Mouse (Mus musculus) lung, embryonic 15.5 days (tissue): ENCODE results near the gene Gucy2d. TPM values are rescaled to one million over a fixed set of nuclear protein-coding genes. Genes with fewer than 3 reads are reported as not detected.
A peak's percentile ranks its signal among the peaks of the same experiment; 100 is the strongest.

ENCODE experiments used
- ATAC-seq: fragments of 200-750 bp; cut with Nextera tagmentation; 2 replicates; pipeline ENCODE4 v1.8.0; 2017; ENCODE audit warnings: moderate number of reproducible peaks, borderline replicate concordance; ENCODE audit not compliant: low FRiP score, low TSS enrichment; ENCODE audit errors: extremely low read depth
- H3K27ac ChIP-seq: fragments of 300-500 bp; sonication (generic); 2 replicates; pipeline ENCODE4 v1.5.1; 2015; ENCODE audit warnings: moderate library complexity, mild to moderate bottlenecking, inconsistent platforms
- H3K27me3 ChIP-seq: fragments of 300-500 bp; sonication (generic); 2 replicates; pipeline ENCODE4 v1.6.1; 2015; ENCODE audit warnings: inconsistent platforms
- H3K36me3 ChIP-seq: fragments of 300-500 bp; sonication (generic); 2 replicates; pipeline ENCODE4 v1.6.1; 2015; ENCODE audit warnings: inconsistent platforms
- H3K4me1 ChIP-seq: fragments of 300-500 bp; sonication (generic); 2 replicates; pipeline ENCODE4 v1.6.1; 2015; ENCODE audit warnings: inconsistent platforms
- H3K4me2 ChIP-seq: fragments of 300-500 bp; sonication (generic); 2 replicates; pipeline ENCODE4 v1.6.1; 2015; ENCODE audit warnings: inconsistent platforms, mild to moderate bottlenecking, moderate library complexity
- H3K4me3 ChIP-seq: fragments of 300-500 bp; sonication (generic); 2 replicates; pipeline ENCODE4 v1.5.1; 2015; ENCODE audit warnings: mild to moderate bottlenecking, inconsistent platforms
- H3K9ac ChIP-seq: fragments of 300-500 bp; sonication (generic); 2 replicates; pipeline ENCODE4 v1.6.1; 2015; ENCODE audit warnings: inconsistent platforms
- H3K9me3 ChIP-seq: fragments of 300-500 bp; sonication (generic); 2 replicates; pipeline ENCODE4 v1.6.1; 2016; ENCODE audit warnings: inconsistent platforms
- WGBS: fragments of 180-500 bp; shearing (Covaris S2); methylation state at CpG from one replicate; pipeline ENCODE4 v1.1.7; 2015; 5-methylcytosine and 5-hydroxymethylcytosine counted together
- polyA plus RNA-seq: library from polyadenylated mRNA; unstranded; fragments of >200 nt; fragmentation: Nextera tagmentation; extraction: Ambion mirVana; gene quantifications from 2 replicates; pipeline ENCODE4 v1.2.1, GENCODE M21; 2015

Gene Gucy2d
- polyA plus RNA-seq = not detected in 2 replicates

- Histone ChIP-seq H3K9ac (no peak within 1 kb of the TSS), H3K9me3 (no peaks in the 10 kb centered on the region), H3K4me2 (no peak within 1 kb of the TSS), H3K4me3 (no peak within 1 kb of the TSS), H3K27me3 (no peaks in the 10 kb centered on the region), H3K27ac (no peak within 1 kb of the TSS), H3K36me3 (no peaks in the 10 kb centered on the region), H3K4me1 (no peaks in the 10 kb centered on the region)
- no peak for ATAC-seq
- 30% methylated on average over 10 of the region's 10 CpGs for WGBS
Measured at GRCm38 (mm10) chr7:98439956-98440466, at the start of gene Gucy2d. Gene Gucy2d, plus strand, starts transcription at chr7:98440416.

DNA sequence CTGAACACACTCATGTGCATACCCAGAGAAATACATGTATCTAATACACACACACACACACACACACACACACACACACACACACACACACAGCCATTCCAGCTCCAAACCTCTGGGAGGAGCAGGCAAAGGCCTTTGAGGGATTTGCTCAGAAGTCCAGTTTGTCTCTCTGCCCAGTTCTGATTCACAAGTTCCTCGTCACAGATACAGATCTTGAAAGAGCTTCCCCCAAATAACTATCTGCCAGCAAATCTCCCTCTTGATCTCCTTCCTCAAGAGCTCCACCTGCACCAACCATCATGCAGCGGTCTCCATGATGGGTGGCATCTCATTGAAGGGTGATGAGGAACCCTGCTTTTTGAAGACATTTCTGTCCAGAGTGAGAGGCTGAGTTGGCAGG, 49.7 kb upstream of the Gucy2d start:
- no peak overlapping the region for H3K27ac ChIP-seq
- no peak overlapping the region for H3K4me2 ChIP-seq
- WGBS = 67% methylated on average over 2 of the region's 2 CpGs
- no peak overlapping the region for H3K4me3 ChIP-seq
- H3K27me3 ChIP-seq = no peaks in the 10 kb centered on the region
- peaks cover 17% of the 10 kb centered on the region for H3K4me1 ChIP-seq
- H3K36me3 ChIP-seq = no peaks in the 10 kb centered on the region
- ATAC-seq = no peak
- H3K9me3 ChIP-seq = no peaks in the 10 kb centered on the region
- no peak overlapping the region for H3K9ac ChIP-seq

- Histone ChIP-seq H3K27me3 (no peaks in the 10 kb centered on the region), H3K9ac (no peak overlapping the region), H3K4me3 (no peak overlapping the region), H3K9me3 (no peaks in the 10 kb centered on the region), H3K36me3 (no peaks in the 10 kb centered on the region), H3K4me2 (no peak overlapping the region), H3K27ac (no peak overlapping the region), H3K4me1 (peaks cover 17% of the 10 kb centered on the region)
- 42% methylated on average over 7 of the region's 7 CpGs for WGBS
- ATAC-seq = peak; percentile 77; the same call in 1 of the 2 replicates
Measured at GRCm38 (mm10) chr7:98391351-98391936, 48.8 kb upstream of the Gucy2d start.

- Histone ChIP-seq H3K9me3 (no peaks in the 10 kb centered on the region), H3K4me1 (peaks cover 17% of the 10 kb centered on the region), H3K27me3 (no peaks in the 10 kb centered on the region), H3K4me2 (no peak overlapping the region), H3K9ac (no peak overlapping the region), H3K27ac (no peak overlapping the region), H3K4me3 (no peak overlapping the region), H3K36me3 (no peaks in the 10 kb centered on the region)
- no peak for ATAC-seq
- WGBS = 86% methylated on average over 8 of the region's 8 CpGs
Measured at GRCm38 (mm10) chr7:98392466-98393201, 47.6 kb upstream of the Gucy2d start.

GRCm38 (mm10) chr7:98402582-98403574, 37.3 kb upstream of the Gucy2d start:
- H3K9ac ChIP-seq = no peak overlapping the region
- whole genome bisulfite sequencing = 70% methylated on average over 15 of the region's 15 CpGs
- no peaks in the 10 kb centered on the region for H3K27me3 ChIP-seq
- no peak overlapping the region for H3K4me3 ChIP-seq
- no peak overlapping the region for H3K4me2 ChIP-seq
- H3K36me3 ChIP-seq = no peaks in the 10 kb centered on the region
- no peak overlapping the region for H3K27ac ChIP-seq
- H3K9me3 ChIP-seq = no peaks in the 10 kb centered on the region
- no peaks in the 10 kb centered on the region for H3K4me1 ChIP-seq
- ATAC-seq = no peak

- Histone ChIP-seq H3K4me3 (no peak overlapping the region), H3K9me3 (no peaks in the 10 kb centered on the region), H3K36me3 (no peaks in the 10 kb centered on the region), H3K27me3 (no peaks in the 10 kb centered on the region), H3K4me2 (no peak overlapping the region), H3K4me1 (no peaks in the 10 kb centered on the region), H3K9ac (no peak overlapping the region), H3K27ac (no peak overlapping the region)
- no peak for ATAC-seq
- 69% methylated on average over 4 of the region's 4 CpGs for WGBS
Measured at GRCm38 (mm10) chr7:98403996-98404395, 36.2 kb upstream of the Gucy2d start.

DNA sequence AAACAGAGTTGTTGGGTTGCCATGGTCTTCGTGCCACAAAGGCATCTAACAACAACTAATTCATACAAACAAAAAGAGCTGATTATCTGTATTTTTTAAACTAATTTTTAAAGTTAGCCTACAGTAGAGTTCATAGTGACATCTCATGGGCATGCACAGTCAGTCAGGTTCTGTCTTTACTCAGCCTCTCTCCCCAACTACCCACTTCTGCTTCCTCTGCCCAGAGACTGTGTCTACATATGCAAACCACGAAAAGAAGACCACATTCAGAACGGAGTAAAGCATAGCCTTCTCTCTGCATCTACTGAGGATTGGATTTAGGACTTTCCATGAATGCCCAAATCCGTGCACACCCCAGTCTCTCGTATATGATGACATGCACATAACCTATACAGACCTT, 32.6 kb upstream of the Gucy2d start:
- H3K9me3 ChIP-seq = no peaks in the 10 kb centered on the region
- no peaks in the 10 kb centered on the region for H3K4me1 ChIP-seq
- H3K9ac ChIP-seq = no peak overlapping the region
- H3K27ac ChIP-seq = no peak overlapping the region
- H3K27me3 ChIP-seq = no peaks in the 10 kb centered on the region
- 72% methylated on average over 5 of the region's 5 CpGs for WGBS
- H3K4me3 ChIP-seq = no peak overlapping the region
- H3K4me2 ChIP-seq = no peak overlapping the region
- no peak for ATAC-seq
- H3K36me3 ChIP-seq = no peaks in the 10 kb centered on the region

DNA sequence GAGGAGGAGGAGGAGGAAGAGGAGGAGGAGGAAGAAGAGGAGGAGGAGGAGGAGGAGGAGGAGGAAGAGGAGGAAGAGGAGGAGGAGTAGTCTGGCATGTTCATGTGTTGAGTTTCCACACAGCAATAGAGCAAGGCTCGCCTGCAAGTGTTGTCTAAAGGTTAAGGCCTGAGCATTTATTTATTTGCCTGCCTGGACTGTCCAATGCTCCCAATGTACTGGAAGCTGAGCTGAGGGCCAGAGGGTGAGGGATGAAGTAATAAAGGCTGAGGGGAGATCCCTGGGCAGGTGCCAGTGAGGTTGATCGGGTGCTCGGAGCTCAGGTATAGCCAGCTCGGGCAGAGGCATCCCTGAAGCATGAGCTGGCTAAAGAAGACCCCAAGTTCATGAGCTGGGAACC, 27.1 kb upstream of the Gucy2d start:
- ATAC-seq = no peak
- no peak overlapping the region for H3K4me3 ChIP-seq
- peaks cover 9% of the 10 kb centered on the region for H3K4me1 ChIP-seq
- H3K36me3 ChIP-seq = no peaks in the 10 kb centered on the region
- no peaks in the 10 kb centered on the region for H3K9me3 ChIP-seq
- H3K27ac ChIP-seq = no peak overlapping the region
- 76% methylated on average over 4 of the region's 4 CpGs for WGBS
- no peak overlapping the region for H3K9ac ChIP-seq
- H3K4me2 ChIP-seq = no peak overlapping the region
- no peaks in the 10 kb centered on the region for H3K27me3 ChIP-seq

- peak; percentile 68; the same call in 1 of the 2 replicates for ATAC-seq
- no peaks in the 10 kb centered on the region for H3K36me3 ChIP-seq
- H3K4me2 ChIP-seq = no peak overlapping the region
- peaks cover 19% of the 10 kb centered on the region for H3K4me1 ChIP-seq
- H3K4me3 ChIP-seq = no peak overlapping the region
- H3K27me3 ChIP-seq = no peaks in the 10 kb centered on the region
- H3K9ac ChIP-seq = no peak overlapping the region
- H3K27ac ChIP-seq = no peak overlapping the region
- H3K9me3 ChIP-seq = no peaks in the 10 kb centered on the region
- WGBS = 19% methylated on average over 3 of the region's 3 CpGs
Measured at GRCm38 (mm10) chr7:98415550-98415949, 24.7 kb upstream of the Gucy2d start.

GRCm38 (mm10) chr7:98416020-98416419, 24.2 kb upstream of the Gucy2d start:
- no peak for ATAC-seq
- Histone ChIP-seq H3K4me2 (no peak overlapping the region), H3K9me3 (no peaks in the 10 kb centered on the region), H3K9ac (no peak overlapping the region), H3K27me3 (no peaks in the 10 kb centered on the region), H3K36me3 (no peaks in the 10 kb centered on the region), H3K4me1 (peaks cover 19% of the 10 kb centered on the region), H3K4me3 (no peak overlapping the region), H3K27ac (no peak overlapping the region)
- 45% methylated on average over 4 of the region's 4 CpGs for WGBS

DNA sequence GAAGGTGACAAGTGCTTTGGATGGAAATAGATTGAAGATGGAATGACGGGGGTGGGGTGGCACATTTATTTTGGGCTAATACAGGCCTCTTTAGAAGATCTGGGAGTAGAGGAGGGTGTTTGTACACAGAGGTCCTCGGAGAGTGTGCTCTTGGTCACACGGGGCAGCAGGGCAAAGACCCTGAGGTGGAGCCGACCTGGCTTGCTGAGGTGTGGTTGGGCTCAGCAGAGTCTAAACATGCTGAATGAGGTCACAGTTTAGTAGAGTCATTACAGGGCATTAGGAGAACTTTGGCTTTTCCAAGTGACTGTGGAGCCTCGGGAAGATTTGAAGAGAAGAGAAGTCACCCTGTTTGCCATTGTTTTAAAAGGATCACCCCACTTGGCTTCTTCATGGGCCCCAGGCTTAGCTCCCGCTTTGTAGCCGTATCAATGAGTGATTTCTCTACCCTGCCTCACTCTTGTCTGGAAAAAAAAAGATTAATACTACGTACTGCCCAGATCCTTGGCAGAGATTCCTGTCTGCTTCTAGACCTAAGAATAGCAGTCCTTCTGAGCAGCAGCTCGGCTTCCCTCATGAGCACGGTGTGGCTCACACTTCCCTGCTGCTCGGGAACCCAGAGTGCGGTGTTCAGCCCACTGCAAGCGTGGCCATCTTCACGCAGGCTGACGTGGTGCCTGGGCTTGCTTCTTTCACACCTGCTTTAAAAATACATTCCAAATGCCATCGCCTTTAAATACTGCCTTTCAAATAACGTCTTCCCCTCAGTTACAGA, 22.0 kb upstream of the Gucy2d start:
- no peak overlapping the region for H3K9ac ChIP-seq
- H3K4me1 ChIP-seq = peaks cover 19% of the 10 kb centered on the region
- no peak overlapping the region for H3K4me2 ChIP-seq
- no peaks in the 10 kb centered on the region for H3K36me3 ChIP-seq
- no peak overlapping the region for H3K27ac ChIP-seq
- ATAC-seq = no peak
- WGBS = 53% methylated on average over 17 of the region's 17 CpGs
- no peak overlapping the region for H3K4me3 ChIP-seq
- no peaks in the 10 kb centered on the region for H3K27me3 ChIP-seq
- H3K9me3 ChIP-seq = no peaks in the 10 kb centered on the region
